Mouse (Mus musculus): ENCODE data around the gene Ppara.
A peak's percentile ranks its signal among the peaks of the same experiment; 100 is the strongest.

The Ppara gene

DNA sequence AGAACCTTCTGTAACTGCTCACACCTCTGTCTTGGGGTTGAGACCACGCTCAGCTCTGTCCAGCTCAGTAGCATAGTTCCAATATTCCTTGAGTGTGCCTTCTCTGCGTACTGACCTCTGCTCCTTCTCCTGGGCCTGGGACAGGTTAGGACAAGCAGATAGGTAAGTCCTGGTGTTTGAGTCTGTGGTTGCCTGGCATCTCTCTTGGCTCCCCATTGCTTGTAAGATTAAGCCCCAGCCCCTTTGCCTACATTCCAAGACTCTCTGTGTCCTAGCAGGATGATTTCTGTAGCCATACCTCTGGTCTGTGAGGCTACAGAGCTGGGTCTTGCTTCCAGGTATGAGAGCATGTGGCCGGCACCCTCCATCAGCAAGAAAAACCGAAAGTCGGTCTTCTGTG, 6.6 kb upstream of the Ppara start:
- no peak for DNase-seq (ENCODE audit: low spot score)

DNA sequence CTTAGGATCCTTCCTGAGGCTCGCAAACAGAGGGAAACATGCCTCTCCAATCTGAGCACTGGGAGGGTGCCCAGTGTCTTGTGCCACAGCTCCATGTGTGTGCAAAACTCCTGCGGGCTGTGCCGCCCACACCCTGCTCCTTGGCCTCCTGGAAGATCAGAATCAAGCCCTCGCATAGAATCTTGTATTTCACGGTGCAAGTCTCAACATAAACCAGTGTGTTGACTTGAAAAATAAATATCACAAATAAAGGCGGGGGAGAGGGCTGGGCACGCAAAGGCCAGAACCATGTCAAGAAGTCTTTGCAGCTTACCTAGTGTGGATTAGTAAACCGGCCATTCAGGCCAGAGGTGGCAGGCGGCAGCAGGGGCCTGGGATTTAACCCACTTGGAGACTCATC, 5.5 kb upstream of the Ppara start:
- DNase-seq (ENCODE audit: low spot score), result no peak

DNA sequence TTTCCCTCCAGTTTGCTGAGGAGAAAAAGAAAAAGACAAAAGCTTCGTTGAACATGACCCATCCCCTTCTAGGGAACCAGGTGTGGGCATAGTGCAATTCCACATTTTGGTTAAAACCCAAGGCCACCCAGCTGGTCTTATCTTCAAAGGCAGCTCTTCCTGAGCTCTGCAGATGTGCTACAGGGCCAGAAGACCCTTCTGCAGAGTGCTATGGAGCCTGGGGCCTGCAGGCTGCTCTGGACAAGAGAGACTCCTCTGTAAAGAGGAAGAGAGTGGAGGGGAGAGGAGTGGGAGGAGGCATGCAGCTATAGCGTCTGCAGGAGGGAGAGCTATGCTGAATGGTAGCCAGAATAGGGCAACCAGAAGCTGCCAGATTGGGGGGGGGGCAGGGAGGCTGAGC, 4.8 kb upstream of the Ppara start:
- no peak for DNase-seq (ENCODE audit: low spot score)

DNA sequence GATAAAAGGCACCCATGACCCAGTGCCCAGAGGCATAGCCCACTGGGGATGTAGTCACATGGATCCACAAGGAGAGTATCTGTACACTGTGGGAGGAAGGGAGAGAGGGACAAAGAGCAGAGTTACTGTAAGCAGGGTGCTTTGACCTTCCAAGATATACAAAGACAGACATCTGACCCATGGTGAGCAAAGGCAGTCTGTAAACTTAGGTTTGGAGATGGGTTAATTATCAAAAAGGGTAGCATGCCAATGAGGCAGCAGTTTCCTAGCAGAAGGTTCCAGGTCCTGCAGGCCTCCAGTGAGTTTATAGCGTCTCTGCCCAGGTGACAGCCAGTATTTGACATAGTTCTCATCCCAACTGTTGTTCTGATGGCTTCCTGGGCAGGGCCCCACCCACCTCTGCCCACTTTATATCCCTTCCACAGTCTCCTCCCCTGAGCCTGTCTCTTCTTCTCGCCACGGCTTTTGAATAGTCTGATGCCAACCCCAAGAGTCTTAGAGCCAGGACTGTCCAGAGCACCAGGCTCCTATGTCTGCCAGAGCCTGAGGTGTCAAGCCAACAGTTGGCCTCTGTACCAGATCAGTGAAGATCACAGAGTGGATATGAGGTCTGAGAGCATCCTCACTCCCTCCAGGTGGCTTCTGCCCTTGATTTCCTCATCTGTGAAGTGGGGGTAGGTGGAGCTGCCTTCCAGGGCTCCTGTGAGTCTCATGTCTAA, 2.7 kb upstream of the Ppara start:
- no peak for DNase-seq (ENCODE audit: low spot score)

DNA sequence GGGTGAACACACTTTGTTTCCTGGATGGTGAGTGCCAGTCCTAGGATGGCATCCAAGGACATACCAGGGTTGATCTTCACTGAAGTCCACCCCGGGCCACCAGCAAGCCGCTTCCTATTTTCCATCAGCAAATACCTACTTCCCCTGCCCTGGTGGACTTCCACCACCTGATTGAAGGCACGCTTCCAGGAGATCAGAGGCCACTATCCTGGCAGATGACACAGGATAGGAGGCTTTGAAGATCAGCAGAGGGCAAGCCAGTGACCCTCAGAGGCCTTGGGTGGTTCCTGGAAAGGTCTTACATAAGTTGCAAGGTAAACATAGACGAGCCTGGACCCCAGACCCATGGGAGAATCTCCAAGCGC, 2.2 kb upstream of the Ppara start:
- DNase-seq (ENCODE audit: low spot score), result no peak

DNA sequence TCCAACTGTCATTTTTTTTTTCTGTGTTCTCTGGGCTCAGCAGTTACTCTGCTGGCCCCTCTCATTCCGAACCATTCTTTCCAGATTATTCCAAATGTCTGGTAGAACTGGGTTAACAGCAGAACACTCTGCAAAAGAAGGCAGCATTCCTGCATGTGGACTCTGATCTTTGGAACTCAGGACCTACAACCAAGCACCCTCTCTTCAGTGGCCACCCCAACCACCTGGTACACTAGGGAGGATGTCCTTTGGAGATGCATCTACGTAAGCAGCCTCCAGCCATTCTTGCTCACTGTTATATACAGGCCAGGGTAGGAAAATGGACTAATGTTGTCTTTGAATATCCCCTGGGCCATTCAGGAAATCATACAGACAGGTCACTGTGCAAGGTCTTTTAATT, 1.1 kb upstream of the Ppara start:
- no peak for DNase-seq (ENCODE audit: low spot score)

DNA sequence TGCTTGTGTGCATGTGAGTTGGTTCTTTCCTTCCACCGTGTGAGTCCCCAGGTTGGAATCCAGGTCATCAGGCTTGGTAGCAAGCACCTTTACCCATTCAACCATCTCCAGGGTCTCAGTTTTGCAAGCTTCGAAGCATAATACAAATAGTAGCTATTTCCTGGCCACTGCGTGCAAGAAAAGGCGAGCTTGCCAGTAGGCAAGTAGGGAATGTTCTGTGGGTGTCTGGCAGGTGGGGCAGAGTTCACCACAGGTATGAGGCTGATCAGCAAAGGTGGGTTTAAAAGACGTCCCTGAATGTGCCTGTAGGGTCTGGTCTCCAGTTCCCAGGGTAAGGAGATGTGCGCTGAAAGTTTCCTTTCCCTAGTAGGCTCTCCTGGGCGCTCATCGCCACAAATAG, 635 bp upstream of the Ppara start:
- no peak for DNase-seq (ENCODE audit: low spot score)

DNA sequence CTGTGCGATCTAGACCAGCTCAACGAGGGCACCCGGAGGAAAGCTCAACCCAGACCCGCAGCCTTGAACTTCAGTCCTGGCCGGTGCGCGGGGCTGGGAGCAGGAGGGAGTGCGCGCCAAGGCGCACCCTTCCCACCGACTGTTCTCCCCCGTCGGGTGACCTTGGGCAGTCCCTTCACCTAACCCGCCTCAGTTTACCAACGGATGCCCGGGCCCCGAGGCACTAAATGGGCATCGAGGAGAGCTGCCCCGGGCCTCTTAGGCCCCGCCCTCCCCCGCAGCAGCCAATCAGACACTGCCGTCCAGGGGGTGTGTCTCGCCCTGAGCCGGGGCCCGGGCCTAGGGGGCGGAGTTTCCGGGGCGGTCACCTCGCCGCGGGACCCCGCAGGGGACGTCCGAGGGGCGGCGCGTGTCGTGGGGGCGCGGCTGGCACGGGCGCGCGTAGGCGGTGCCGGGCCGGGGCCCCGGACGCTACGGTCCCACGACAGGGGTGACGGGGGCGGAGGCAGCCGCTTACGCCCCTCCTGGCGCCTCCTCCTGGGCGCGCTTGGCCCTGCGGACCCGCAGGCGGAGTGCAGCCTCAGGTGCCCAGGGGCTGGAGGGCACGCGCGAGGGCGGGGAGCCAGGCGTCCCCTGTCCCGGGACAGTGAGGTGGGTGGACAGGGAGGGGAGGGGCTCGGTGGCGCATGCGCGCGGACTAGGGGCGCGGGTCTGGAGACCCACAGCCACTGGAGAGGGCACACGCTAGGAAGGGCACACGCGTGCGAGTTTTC, 466 bp downstream of the Ppara start:
- peak; percentile 71 for DNase-seq (ENCODE audit: low spot score)

DNA sequence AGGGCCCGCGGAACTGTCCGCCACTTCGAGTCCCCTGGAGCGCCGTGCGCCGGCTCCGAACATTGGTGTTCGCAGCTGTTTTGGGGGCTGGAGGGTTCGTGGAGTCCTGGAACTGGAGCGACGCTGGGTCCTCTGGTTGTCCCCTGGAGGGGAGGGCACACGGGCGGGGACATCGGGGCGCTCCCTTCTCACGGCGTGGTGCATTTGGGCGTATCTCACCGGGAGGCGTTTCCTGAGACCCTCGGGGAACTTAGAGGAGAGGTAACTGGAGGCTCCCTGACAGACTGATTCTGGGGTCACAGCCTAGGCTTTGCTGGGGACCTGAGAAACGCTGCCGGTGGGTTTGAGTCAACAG, 1.0 kb downstream of the Ppara start:
- DNase-seq (ENCODE audit: low spot score), result no peak

DNA sequence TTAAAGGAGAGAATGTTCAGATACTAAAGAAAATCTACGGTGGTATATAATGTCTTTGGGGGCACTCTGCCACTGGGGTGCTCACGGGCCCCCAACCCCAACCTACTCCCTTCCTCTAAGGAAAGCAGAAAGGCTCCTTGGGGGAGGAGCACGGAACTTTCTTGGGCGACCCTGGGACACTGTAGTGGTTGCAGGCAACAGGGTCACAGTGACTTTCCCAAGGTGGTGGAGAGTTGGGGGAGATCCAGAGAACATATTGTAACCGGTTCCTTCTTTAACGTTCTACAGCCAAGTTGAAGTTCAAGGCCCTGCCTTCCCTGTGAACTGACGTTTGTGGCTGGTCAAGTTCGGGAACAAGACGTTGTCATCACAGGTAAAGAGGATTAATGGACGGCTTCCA, 1.7 kb downstream of the Ppara start:
- DNase-seq (ENCODE audit: low spot score), result no peak

DNA sequence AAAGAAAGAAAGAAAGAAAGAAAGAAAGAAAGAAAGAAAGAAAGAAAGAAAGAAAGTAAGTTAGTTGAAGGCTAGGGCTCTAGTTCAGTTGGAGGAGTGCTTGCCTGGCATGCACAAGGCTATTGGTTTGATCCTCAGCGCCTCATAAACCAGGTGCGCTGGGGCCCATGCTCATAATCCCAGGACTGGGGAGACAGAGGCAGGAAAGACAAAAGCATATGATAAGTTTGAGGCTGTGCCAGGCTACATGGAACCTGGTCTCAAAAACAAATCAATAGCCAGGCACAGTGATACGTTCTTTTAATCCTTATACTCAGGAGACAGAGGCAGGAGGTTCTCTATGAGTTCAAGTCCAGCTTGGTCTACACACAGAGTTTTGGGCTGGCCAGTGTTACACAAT, 3.6 kb downstream of the Ppara start:
- no peak for DNase-seq (ENCODE audit: low spot score)

DNA sequence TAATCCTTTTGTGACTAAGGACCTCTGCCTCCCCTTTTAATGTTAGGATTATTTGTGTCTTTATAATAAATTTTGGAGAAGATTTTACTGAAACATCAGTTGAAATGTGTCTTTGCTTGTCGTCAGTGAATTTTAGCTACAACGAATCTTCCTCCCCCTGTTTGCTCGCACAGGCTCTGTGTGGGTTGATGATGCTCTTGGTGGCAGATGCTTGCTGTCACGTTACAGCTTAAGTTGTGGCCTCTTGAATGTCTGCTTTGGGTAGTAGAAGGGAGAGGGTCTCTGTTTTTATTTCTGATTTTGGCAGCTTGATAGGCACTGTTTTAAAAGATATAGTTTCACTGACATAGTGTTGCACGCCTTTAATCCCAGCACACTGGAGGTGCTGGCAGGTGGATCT, 4.2 kb downstream of the Ppara start:
- DNase-seq (ENCODE audit: low spot score), result no peak

DNA sequence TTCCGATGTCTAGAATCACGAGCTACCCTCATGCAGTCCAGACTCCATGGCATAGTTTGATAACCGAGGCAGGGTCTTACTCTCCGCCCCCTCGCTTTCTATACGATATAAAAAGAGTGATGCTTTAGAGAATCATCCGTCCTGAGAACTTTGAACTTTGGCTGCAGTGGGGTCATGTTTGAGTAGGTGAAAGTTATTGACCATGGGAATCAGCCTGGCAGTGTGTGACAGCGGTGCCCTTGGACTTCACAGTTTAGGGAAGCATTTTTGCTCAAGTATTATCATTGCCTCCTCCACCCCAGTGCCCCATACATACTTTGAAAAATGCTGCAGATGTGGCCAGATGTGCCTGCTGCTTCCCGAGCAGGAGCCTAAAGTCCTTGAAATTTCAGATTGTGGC, 7.8 kb downstream of the Ppara start:
- no peak for DNase-seq (ENCODE audit: low spot score)

DNA sequence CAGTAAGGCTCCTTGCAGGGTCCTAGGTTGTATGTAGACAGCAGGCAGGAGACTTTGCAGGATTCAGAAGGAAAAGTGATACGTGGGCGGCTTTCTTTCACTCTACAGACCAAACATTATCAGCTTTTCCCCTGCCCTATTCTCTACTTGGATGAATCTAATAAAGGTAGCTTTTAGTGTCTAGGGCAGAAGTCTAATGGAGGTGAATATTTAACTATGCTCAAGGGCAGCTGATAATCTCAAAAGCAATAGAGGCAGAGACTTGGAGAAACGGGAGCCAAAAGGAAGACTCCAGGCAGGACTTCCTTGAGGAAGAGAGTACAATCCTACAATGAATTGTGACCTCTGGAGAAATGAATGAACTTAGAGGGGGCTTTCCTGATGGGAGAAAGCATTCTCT, 9.2 kb downstream of the Ppara start:
- no peak for DNase-seq (ENCODE audit: low spot score)

DNA sequence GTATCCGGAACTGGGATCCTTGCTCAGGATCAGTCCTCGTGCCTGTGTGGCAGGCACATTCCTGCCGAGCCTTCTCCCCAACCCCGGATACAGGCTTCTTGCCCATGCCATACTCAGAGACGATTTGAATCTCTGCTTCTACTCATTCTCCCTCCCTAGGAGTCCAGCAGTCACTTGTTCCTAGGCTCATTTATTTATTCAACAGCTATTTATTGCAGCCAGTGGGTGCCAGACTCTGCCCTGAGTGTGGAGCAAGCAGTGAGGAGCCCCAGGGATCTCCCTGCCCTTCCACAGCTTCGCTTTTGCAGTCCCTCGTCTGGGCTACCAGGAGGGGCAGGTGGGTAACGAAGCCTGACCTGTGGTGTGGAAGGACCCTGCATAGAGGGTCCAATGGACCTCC, 11.4 kb downstream of the Ppara start:
- DNase-seq (ENCODE audit: low spot score), result no peak

DNA sequence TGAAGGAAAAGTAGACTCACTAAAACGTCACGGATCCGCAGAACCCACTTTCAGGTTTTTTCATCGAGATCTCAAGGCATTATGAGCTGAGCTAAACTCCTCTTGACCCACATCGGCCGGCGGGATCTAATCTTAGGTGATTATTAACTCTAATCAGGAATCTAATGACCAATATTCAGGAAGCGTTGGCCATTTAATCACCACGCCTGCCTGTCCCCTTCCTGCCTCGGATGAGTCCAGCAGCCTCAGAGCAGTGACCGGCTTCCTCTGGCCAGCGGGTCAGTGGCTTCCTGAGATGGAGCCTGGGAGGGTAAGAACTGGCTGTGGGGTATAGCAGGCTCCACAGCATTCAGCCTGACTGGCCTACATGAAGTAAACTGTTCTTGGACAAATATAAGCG, 11.9 kb downstream of the Ppara start:
- no peak for DNase-seq (ENCODE audit: low spot score)

DNA sequence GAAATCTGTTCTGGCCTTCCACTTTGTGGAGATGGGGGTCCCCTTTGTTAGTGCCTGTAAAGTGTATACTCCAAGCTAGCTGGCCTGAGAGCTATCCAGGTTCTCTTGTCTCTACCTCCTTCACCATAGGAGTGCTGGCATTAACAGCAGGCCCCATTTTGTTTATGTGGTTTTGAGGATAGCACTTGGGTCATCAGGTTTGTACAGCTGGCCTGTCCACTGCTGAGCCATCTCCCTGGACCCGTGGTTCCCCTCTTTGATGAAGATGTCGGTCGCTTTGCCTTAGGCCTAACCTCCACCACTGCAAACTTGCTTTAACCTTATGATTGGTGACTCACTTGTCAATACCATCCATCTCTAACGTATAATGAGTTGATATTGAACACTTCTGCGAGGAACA, 13.2 kb downstream of the Ppara start:
- no peak for DNase-seq (ENCODE audit: low spot score)

DNA sequence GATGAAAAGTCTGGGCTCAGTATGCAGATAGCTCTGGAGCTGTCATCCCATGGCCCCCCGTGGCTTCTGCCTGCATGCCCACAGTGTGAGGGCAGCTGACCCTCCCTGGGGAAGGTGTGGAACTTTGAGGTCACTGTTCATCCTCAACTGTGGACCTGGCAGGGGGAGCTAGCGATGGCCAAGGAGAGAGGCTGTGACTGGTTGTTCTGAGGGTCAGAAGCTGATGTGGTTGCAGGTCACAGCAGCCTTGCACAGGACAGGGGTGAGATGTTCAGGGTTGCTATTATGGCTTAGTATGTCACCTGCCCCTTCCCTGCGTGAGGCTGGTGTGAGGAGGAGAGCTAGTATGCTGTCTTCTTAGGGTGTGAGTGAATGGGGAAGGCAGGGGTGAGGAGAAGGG, 13.7 kb downstream of the Ppara start:
- no peak for DNase-seq (ENCODE audit: low spot score)

DNA sequence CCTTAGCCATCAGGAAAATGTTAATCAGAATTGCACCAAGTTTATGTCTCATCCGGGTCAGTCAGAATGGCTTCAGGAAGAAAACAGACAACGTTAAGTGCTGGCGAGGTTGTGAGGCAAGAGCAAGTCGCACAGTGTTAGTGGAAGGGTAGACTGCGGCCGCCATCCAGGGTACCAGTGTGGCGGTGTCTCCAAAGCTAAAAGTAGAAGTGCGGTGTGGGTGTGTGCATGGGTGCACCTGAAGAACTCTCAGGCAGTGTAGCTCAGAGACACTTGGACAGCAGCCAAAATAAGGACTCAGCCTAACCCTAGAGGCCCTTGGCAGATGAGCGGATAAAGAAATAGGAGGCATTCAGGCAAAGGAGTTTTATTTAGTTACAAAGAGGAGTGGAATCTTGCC, 14.4 kb downstream of the Ppara start:
- DNase-seq (ENCODE audit: low spot score), result no peak

DNA sequence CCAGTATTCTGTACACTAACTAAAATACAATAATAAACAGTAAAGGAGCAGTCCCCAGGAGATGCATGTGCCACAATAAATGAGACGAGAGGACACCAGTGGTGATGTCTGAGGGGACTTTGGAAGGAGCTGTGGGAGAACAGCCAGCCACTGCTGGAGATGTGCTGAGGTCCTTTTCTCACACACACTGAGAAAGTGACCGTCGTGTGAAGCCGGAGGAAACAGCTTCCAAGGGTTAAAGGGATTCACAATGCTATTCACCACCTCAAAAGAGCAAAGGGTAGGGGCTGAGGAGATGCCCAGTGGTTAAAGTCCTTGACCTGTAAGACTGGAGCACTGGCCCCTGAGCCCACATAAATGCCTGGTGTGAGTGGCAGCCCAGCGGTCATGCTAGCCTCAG, 15.3 kb downstream of the Ppara start:
- no peak for DNase-seq (ENCODE audit: low spot score)

DNA sequence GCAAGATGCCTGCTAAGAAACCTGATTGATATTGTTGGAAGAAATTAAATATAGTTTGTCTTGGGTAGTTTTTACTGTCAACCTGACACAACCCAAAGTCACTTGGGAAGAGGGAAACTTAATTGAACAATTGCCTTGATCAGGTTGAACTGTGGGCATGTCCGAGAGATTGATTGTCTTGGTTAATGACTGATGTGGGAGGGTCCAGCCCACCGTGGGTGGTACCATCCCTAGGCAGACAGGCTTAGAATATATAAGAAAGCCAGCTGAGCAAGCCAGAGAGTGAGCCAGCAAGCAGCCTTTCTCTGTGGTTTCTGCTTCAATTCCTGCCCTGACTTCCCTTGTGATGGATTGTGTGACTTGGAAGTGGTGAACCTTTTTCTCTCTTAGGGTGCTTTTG, 17.9 kb downstream of the Ppara start:
- no peak for DNase-seq (ENCODE audit: low spot score)

DNA sequence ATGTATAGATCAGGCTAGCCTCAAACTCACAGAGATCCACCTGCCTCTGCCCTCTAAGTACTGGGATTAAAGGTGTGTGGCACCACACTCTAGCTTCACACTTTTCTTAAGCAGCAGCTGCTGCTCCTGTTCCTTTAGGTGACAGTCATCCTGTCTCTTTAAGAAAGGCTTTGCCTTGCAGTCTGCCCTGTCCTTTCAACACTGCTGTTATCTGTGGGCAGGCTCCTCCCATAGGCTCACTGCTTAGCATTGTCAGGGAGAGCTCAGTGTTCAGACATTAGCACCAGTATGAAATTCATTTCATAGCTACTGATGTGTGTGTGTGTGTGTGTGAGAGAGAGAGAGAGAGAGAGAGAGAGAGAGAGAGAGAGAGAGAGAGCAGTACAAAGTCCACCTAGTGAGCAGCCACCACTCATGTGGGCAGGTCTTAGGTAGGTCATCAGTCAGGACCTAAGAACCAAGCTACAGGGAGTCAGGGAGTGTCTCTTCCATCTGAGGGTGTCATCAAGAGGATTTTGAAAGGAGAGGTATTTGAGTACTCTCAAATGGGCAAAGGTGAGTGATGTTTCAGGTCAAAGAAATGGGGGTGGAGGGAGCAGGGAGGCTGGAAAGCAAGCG, 19.4 kb downstream of the Ppara start:
- no peak for DNase-seq (ENCODE audit: low spot score)

DNA sequence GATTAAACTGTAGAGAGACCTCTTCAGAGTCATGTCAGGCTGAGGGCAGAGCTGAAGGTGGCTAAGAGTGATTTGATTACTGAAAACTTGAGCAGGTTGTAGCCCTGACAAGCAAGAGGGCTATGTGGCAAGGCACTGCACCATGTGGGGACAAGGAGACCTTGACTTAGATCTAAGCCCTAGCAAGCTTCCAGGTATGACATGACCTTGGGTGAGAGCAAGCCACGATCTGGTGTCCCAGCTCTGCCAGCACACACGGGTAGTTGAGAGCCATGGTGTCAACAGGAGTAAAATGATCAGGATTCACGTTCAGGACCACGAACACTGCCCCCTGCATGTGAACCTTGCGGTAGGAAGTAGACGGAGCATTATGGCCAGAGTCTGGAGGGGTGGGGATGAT, 20.4 kb downstream of the Ppara start:
- DNase-seq (ENCODE audit: low spot score), result no peak

DNA sequence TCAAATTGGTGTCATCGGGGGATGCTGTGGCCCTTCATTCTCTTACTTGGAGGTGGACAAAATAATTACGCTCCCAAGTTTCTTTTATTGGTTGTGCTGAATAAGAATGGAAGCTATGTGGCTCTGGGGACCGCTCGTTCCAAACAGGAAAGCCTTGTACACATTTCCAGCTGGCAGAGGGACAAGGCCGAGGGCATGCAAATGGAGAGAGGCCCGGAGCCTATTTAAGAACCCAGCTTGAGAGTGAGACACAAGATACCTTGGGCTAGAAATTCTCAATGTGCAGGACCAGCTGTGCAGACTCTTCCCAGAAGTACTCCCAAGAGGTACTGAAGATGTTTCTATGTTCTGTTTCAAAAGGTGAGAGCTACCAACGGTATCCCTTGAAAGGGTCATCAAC, 21.8 kb downstream of the Ppara start:
- DNase-seq (ENCODE audit: low spot score), result no peak
